Mouse (Mus musculus) thymus, postnatal 14 days (tissue): ENCODE data around the gene Olfr90.

ENCODE experiments used
- DNase-seq: peaks from one replicate; pipeline ENCODE4 v3.0.0; 2021

Gene Olfr90

DNA sequence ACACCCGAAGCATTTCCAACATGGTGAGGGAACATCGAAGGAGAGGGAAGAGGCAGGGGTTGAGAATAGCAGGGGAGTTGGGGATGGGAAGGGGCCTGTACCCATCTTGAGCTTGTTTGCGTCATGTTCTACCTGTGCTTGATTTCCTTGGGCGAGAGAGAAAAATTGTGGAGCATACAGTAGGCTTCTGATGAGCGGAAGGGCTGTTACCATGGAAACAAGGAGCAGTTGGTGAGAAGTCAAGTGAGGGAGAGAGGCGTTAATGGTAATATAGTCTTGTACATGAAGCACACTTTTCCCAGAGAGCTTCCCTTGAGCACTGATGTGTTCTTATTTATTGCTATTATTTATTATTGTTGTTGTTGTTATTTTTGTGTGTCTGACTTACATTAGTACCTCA, 31.3 kb downstream of the Olfr90 start:
- no peak for DNase-seq

DNA sequence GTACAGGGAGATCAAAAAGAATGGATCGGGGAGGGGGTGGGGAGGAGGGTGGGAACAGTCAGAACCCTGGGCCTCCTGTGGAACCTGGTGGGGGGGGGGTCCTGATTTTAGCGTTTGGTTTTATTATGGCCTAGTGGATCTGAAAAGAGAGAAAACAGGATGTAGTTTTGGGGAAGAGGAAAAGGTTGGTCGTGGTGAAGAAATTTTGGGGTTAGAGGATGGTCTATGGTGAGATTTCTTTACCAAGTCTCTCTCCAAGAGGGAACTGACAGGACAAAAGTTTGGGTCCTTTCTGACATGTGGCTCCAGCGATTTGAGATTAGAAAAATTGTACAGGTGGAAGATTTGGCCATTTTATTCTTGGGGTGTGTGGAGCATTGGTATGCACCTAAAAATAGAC, 36.6 kb downstream of the Olfr90 start:
- no peak for DNase-seq

DNA sequence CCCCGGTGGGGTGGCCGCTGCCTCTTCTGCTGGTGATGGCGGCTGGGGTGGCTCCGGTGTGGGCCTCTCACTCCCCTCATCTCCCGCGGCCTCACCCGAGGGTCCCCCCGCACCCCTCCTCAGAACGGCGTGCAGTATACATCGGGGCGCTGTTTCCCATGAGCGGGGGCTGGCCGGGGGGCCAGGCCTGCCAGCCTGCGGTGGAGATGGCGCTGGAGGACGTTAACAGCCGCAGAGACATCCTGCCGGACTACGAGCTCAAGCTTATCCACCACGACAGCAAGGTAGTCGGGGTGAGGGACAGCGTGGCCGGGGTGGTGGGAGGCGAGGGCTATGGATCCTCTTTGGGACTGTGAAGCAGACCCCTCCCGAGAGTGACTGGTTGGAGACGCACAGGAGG, 37.4 kb downstream of the Olfr90 start:
- peak; percentile 6 for DNase-seq

GRCm38 (mm10) chr17:37050399-37050798, 37.9 kb downstream of the Olfr90 start:
- peak; percentile 42 for DNase-seq

DNA sequence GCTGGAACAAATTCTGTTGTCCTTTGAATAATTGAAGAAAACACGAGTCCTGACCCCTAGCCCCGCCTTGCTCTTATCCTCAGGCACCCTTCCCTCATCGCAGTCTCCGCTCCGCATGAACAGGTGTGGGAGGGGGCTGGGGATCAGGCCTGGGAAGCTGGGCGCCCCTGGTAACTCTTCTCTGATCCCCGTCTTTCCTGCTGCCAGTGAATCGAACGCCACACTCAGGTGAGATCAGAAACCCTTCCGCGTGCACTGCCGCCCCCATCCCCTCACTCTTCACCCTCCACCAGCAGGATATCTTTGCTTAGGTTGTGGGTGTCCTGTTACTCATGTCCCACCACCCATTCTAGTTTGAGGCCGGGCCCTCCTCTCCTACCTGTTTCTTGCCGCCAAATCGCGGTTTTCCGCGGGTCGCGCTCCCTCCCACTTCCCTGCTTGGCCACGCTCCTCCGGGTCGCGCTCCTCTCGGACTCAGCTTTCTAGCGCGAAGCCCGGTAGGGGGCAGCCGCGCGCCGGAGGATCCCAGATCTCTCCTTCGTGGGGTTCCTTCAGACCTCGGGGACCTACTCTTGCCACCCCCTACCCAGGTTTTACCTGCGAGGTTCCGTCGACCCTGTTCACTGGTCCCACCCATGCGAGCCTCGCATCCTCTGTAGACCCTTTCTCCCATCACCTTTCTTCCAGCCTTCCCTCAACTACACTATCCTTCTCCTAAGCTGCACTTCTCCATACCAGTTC, 38.6 kb downstream of the Olfr90 start:
- peak; percentile 71 for DNase-seq

DNA sequence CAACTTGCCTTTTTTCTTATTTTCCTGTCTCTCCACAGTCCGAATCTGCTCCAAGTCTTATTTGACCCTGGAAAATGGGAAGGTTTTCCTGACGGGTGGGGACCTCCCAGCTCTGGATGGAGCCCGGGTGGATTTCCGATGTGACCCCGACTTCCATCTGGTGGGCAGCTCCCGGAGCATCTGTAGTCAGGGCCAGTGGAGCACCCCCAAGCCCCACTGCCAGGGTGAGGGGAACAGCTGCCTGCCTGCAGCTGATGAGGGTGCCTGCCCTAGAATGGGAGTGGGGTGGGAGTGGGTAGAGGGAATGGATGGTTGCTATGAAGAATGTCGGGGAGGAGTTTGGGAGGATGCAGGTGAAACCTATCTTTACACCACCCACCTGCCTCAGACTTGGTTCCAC, 39.9 kb downstream of the Olfr90 start:
- peak; percentile 14 for DNase-seq

- DNase-seq, result no peak
Observed at GRCm38 (mm10) chr17:37047981-37048380, 40.3 kb downstream of the Olfr90 start.

- peak; percentile 32 for DNase-seq
Observed at GRCm38 (mm10) chr17:37047332-37047976, 40.8 kb downstream of the Olfr90 start.

DNA sequence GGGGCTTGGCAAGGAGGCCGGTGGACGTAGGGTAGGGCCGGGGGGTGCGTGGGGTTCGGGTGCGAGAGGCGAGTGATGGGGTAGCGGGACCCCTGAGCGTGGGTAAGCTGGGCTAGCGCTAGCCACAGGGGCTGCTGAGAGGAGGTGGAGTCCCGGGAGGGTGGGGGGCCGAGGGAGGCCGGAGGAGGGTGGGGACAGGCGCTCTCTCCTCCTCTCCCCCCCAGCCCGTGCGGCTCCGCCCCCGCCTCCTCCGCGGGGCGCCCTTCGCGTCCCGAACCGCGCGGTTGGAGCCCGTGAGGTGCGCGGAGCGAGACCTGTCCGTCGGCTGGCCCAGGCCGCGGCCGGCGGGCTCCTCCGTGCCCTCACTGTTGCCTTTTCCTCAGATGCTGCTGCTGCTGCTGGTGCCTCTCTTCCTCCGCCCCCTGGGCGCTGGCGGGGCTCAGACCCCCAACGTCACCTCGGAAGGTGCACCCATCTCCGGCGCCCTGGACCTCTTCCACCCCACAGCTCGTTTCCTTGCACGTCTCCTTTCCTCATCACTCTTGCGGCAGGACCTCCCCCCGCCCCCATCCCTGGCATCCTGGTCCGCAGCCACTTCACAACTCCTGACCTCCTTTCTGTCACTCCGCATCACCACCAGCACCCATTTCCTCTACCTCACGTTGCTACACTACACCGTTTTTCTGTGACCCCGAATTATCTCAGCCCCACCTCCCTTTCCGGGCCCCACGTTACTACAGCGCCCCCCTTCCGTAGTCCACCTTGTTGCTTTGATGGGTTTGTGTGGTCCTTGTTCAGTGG, 41.8 kb downstream of the Olfr90 start:
- peak; percentile 79 for DNase-seq

DNA sequence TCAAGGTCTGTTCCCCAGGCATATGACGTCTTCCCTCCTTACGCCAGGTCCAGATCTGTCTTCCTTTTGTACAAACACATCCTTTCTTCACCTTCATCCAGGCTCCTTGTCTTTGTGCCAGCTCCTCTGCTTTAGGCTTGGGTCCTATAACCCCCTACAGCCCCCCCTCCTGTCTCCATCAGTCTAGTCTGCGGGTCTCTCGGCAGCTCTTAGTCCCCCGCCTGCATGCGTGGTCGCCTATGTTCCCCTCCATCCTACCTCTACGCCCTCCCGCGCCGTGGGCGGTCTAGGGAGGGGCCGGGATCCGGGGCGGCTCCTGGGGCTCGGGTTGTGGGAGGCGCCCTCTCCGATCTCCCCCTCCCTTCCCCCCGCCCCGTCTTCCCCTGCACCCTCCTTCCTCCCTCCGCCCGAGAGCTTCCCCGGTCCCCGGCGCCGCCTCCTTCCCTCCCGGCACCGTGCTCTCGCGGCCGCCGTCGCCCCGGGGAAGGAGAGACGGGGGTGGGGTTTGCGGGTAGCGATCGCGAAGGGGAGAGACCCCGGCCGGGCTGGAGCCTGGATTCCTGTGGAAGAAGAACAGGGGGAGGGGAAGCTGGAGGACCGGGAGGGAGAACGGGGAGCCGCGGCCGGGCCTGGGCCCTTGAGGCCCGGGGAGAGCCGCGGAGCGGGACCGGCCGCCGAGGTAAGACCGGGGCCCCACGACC, 42.5 kb downstream of the Olfr90 start, which contains the start of gene Gabbr1:
Gene Gabbr1 (plus strand): TSS at position 356 of the 701 bp plus-strand sequence.
- peak; percentile 90 for DNase-seq

DNA sequence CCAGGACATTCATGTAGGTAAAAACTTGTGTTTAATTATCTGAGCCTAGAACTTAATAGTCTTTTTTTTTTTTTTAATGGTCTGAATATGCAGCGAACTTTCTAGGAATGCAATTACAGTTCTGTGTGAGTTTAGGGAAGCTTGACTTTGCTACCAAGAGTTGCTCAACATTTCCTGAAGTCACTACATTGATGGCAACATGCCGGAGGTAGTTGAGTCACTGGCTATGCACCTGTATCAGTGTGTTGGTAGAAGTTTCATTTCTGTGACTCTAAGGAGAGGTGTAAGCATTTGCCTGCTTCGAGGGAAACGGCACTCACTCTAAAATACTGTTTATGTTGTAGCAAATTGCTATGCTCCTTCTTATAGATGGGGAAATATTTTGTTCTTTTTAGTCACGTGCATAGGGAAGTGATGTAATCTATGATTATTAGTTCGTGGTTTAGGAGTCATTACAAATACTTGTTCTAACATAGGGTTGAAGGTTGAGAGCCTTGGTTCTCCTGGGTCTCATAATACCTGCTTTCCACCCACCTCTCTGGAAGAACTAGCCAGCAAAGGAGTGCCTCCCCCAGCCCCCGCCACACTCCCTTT, 43.6 kb downstream of the Olfr90 start:
- DNase-seq, result no peak

DNA sequence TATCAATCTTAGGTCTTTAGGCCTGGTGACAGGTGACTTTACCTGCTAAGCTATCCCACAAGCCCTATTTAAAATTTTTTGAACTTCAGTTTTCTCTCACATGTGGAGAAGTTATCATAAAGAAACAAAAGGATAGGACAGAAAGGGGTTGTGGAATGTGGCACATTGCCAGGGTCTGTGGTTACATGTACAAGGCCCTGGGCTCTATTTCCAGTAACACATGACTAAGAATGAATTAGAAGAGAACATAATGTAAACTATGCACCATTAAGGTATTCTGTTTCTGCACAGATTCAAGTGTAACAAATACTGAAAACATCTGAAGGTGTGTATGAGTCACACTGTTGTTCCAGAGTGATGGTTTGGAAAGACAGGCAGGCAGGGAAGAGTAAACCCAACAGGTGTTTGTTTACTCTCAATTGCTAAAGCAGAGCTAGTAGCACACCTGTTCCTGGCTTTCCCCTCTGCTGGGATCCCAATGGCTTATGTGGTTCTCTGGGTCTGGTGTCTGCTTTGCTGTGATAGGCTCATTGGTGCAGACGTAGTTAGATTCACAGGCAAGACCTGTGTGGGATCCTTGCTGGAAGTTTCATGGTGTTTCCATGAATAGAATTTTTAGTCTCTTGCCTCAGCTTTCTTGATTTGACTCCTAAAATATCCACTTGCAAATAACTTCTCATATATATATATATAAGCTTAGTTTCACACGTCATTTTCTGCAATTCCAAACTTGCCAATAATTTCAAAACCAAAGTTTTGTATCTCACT, 49.0 kb downstream of the Olfr90 start:
- no peak for DNase-seq
